Mouse (Mus musculus) liver, postnatal 0 days (tissue): ENCODE measurements at regions not wholly inside any gene's neighbourhood (a gene's known extent, or its start where the extent isn't known, plus 50 kb on each side); places are given as distances from the start of the nearest gene placed in this dataset.

Experiments used
- CTCF ChIP-seq: sonication (generic); IDR thresholded peaks from 2 replicates; pipeline ENCODE4 v1.5.1; 2016; ENCODE audit warnings: antibody characterized with exemption, low read depth
- EP300 ChIP-seq: IDR thresholded peaks from 2 replicates; pipeline ENCODE4 v1.6.1; 2016; ENCODE audit warnings: antibody characterized with exemption, low read depth, mild to moderate bottlenecking

GRCm38 (mm10) chr16:7638955-7639755 is 785.8 kb downstream of the Tmem114 start:
- TF ChIP-seq CTCF (no peak), EP300 (no peak)
